Mouse (Mus musculus): ENCODE data around the gene Ptgfrn.

GRCm38 (mm10) chr3:101111321-101111720 lies 1.2 kb upstream of the Ptgfrn start:
- no peak for TF ChIP-seq CTCF (IDR thresholded peaks at IDR 0.05)
- TF ChIP-seq POLR2A (IDR thresholded peaks at IDR 0.05; ENCODE audit: insufficient read depth, low read depth, low read length), result no peak
